Mouse (Mus musculus): ENCODE data around the gene Aurkb.
"Not testable (repeated sequence)": the region's sequence is repeated elsewhere in the genome, so short reads cannot be mapped to it uniquely, and the experiment has no call there.

The Aurkb gene

GRCm38 (mm10) chr11:69080855-69081222 is 35.4 kb downstream of the Aurkb start:
- DNase-seq (ENCODE audit: low spot score in 2 of 2), result no peak

GRCm38 (mm10) chr11:69081613-69082012 is 36.2 kb downstream of the Aurkb start:
- no peak for DNase-seq (ENCODE audit: low spot score in 2 of 2)

GRCm38 (mm10) chr11:69085608-69086007 is 40.2 kb downstream of the Aurkb start:
- no peak for DNase-seq (ENCODE audit: low spot score in 2 of 2)

- no peak for DNase-seq (ENCODE audit: low spot score in 2 of 2)
Observed at GRCm38 (mm10) chr11:69086390-69086789, 40.9 kb downstream of the Aurkb start.

GRCm38 (mm10) chr11:69087082-69087481 is 41.6 kb downstream of the Aurkb start:
- DNase-seq (ENCODE audit: low spot score in 2 of 2), result no peak

GRCm38 (mm10) chr11:69087597-69087996 is 42.1 kb downstream of the Aurkb start:
- no peak for DNase-seq (ENCODE audit: low spot score in 2 of 2)

- peak; percentile 87 to 93 for DNase-seq (ENCODE audit: low spot score in 2 of 2)
Observed at GRCm38 (mm10) chr11:69088103-69088855, 42.8 kb downstream of the Aurkb start, which contains the start of gene Vamp2. TSS of gene Vamp2 (plus strand) at chr11:69088490.

- peak; percentile 65 to 66 for DNase-seq (ENCODE audit: low spot score in 2 of 2)
Observed at GRCm38 (mm10) chr11:69088856-69089615, 43.6 kb downstream of the Aurkb start.

- DNase-seq (ENCODE audit: low spot score in 2 of 2), result no peak
Observed at GRCm38 (mm10) chr11:69089616-69090290, 44.3 kb downstream of the Aurkb start.

- DNase-seq (ENCODE audit: low spot score in 2 of 2), result no peak
Observed at GRCm38 (mm10) chr11:69090367-69090766, 44.9 kb downstream of the Aurkb start.

GRCm38 (mm10) chr11:69091566-69092385 is 46.3 kb downstream of the Aurkb start:
- DNase-seq (ENCODE audit: low spot score in 2 of 2), result no peak

GRCm38 (mm10) chr11:69092386-69092751 is 46.9 kb downstream of the Aurkb start:
- peak; percentile 95 for DNase-seq (ENCODE audit: low spot score in 2 of 2)

GRCm38 (mm10) chr11:69092871-69093270 is 47.4 kb downstream of the Aurkb start:
- DNase-seq (ENCODE audit: low spot score in 2 of 2), result no peak

GRCm38 (mm10) chr11:69093856-69094255 is 48.4 kb downstream of the Aurkb start:
- not testable (repeated sequence) for DNase-seq (ENCODE audit: low spot score in 2 of 2)

GRCm38 (mm10) chr11:69094697-69095429 is 49.4 kb downstream of the Aurkb start, which contains the start of gene Per1:
TSS of gene Per1 (plus strand) at chr11:69095217.
- DNase-seq (ENCODE audit: low spot score in 2 of 2), result peak; percentile 90 to 98

- DNase-seq (ENCODE audit: low spot score in 2 of 2), result peak; percentile 56 to 60
Observed at GRCm38 (mm10) chr11:69095511-69096231, 50.2 kb downstream of the Aurkb start.

GRCm38 (mm10) chr11:69096360-69096986 is 51.0 kb downstream of the Aurkb start:
- DNase-seq (ENCODE audit: low spot score in 2 of 2), result no peak

GRCm38 (mm10) chr11:69096987-69097900 is 51.8 kb downstream of the Aurkb start:
- DNase-seq (ENCODE audit: low spot score in 2 of 2), result peak; percentile 91 to 97
